Mouse (Mus musculus): Measurements from ENCODE around the gene Atp6v1g1. TPM values are rescaled to one million over a fixed set of nuclear protein-coding genes. Genes with fewer than 3 reads are reported as not detected.
A peak's percentile ranks its signal among the peaks of the same experiment; 100 is the strongest.

Atp6v1g1 gene
- polyA plus RNA-seq, 1 experiment, result 19.5 TPM

GRCm38 (mm10) chr4:63503949-63504348 is 40.6 kb upstream of the Atp6v1g1 start:
- Histone ChIP-seq H3K4me1 (ENCODE audit: control insufficient read depth, insufficient read depth, insufficient read length, low read length) (no peaks in the 10 kb centered on the region), H3K27ac (ENCODE audit: insufficient read depth, low read depth, low read length) (no peak overlapping the region), H3K27me3 (ENCODE audit: control insufficient read depth, insufficient read depth, low read length) (no peaks in the 10 kb centered on the region), H3K36me3 (ENCODE audit: control insufficient read depth, insufficient read depth, low read length) (no peaks in the 10 kb centered on the region), H3K4me3 (ENCODE audit: low read depth, low read length) (no peak overlapping the region)
- TF ChIP-seq POLR2A (IDR thresholded peaks at IDR 0.05; ENCODE audit: low read depth, low read length), result no peak
- 68% methylated on average over 5 of the region's 5 CpGs for WGBS

- Histone ChIP-seq H3K27me3 (ENCODE audit: control insufficient read depth, insufficient read depth, low read length) (no peaks in the 10 kb centered on the region), H3K36me3 (ENCODE audit: control insufficient read depth, insufficient read depth, low read length) (no peaks in the 10 kb centered on the region), H3K4me3 (ENCODE audit: low read depth, low read length) (no peak overlapping the region), H3K27ac (ENCODE audit: insufficient read depth, low read depth, low read length) (no peak overlapping the region), H3K4me1 (ENCODE audit: control insufficient read depth, insufficient read depth, insufficient read length, low read length) (no peaks in the 10 kb centered on the region)
- 77% methylated on average over 5 of the region's 5 CpGs for WGBS
- TF ChIP-seq CTCF (IDR thresholded peaks at IDR 0.05; ENCODE audit: extremely low read depth, insufficient read length, insufficient replicate concordance, low read depth, low read length) (no peak), POLR2A (IDR thresholded peaks at IDR 0.05; ENCODE audit: low read depth, low read length) (no peak)
Observed at GRCm38 (mm10) chr4:63507478-63507877, 37.1 kb upstream of the Atp6v1g1 start.

- no peak overlapping the region for H3K4me3 ChIP-seq (ENCODE audit: low read depth, low read length)
- WGBS, result 10% methylated on average over 4 of the region's 4 CpGs
- TF ChIP-seq CTCF (IDR thresholded peaks at IDR 0.05; ENCODE audit: extremely low read depth, insufficient read length, insufficient replicate concordance, low read depth, low read length), result peak; percentile 82; the same call in 1 of the 2 replicates
- no peak for TF ChIP-seq POLR2A (IDR thresholded peaks at IDR 0.05; ENCODE audit: low read depth, low read length)
- H3K4me1 ChIP-seq (ENCODE audit: control insufficient read depth, insufficient read depth, insufficient read length, low read length), result no peaks in the 10 kb centered on the region
- no peak overlapping the region for H3K27ac ChIP-seq (ENCODE audit: insufficient read depth, low read depth, low read length)
- no peaks in the 10 kb centered on the region for H3K27me3 ChIP-seq (ENCODE audit: control insufficient read depth, insufficient read depth, low read length)
- no peaks in the 10 kb centered on the region for H3K36me3 ChIP-seq (ENCODE audit: control insufficient read depth, insufficient read depth, low read length)
Observed at GRCm38 (mm10) chr4:63508232-63508631, 36.3 kb upstream of the Atp6v1g1 start.

- Histone ChIP-seq H3K4me1 (ENCODE audit: control insufficient read depth, insufficient read depth, insufficient read length, low read length) (no peaks in the 10 kb centered on the region), H3K27me3 (ENCODE audit: control insufficient read depth, insufficient read depth, low read length) (no peaks in the 10 kb centered on the region), H3K36me3 (ENCODE audit: control insufficient read depth, insufficient read depth, low read length) (no peaks in the 10 kb centered on the region), H3K27ac (ENCODE audit: insufficient read depth, low read depth, low read length) (no peak overlapping the region), H3K4me3 (ENCODE audit: low read depth, low read length) (no peak overlapping the region)
- TF ChIP-seq CTCF (IDR thresholded peaks at IDR 0.05; ENCODE audit: extremely low read depth, insufficient read length, insufficient replicate concordance, low read depth, low read length) (no peak), POLR2A (IDR thresholded peaks at IDR 0.05; ENCODE audit: low read depth, low read length) (no peak)
- 79% methylated on average over 2 of the region's 2 CpGs for WGBS
Observed at GRCm38 (mm10) chr4:63512921-63513320, 31.7 kb upstream of the Atp6v1g1 start.

- Histone ChIP-seq H3K36me3 (ENCODE audit: control insufficient read depth, insufficient read depth, low read length) (no peaks in the 10 kb centered on the region), H3K4me3 (ENCODE audit: low read depth, low read length) (no peak overlapping the region), H3K4me1 (ENCODE audit: control insufficient read depth, insufficient read depth, insufficient read length, low read length) (no peaks in the 10 kb centered on the region), H3K27ac (ENCODE audit: insufficient read depth, low read depth, low read length) (no peak overlapping the region), H3K27me3 (ENCODE audit: control insufficient read depth, insufficient read depth, low read length) (no peaks in the 10 kb centered on the region)
- no peak for TF ChIP-seq CTCF (IDR thresholded peaks at IDR 0.05; ENCODE audit: extremely low read depth, insufficient read length, insufficient replicate concordance, low read depth, low read length)
- WGBS, result 44% methylated on average over 4 of the region's 4 CpGs
Observed at GRCm38 (mm10) chr4:63514454-63514984, 30.1 kb upstream of the Atp6v1g1 start.

GRCm38 (mm10) chr4:63515021-63515420 is 29.6 kb upstream of the Atp6v1g1 start:
- Histone ChIP-seq H3K36me3 (ENCODE audit: control insufficient read depth, insufficient read depth, low read length) (no peaks in the 10 kb centered on the region), H3K27ac (ENCODE audit: insufficient read depth, low read depth, low read length) (no peak overlapping the region), H3K27me3 (ENCODE audit: control insufficient read depth, insufficient read depth, low read length) (no peaks in the 10 kb centered on the region), H3K4me1 (ENCODE audit: control insufficient read depth, insufficient read depth, insufficient read length, low read length) (no peaks in the 10 kb centered on the region), H3K4me3 (ENCODE audit: low read depth, low read length) (no peak overlapping the region)
- TF ChIP-seq CTCF (IDR thresholded peaks at IDR 0.05; ENCODE audit: extremely low read depth, insufficient read length, insufficient replicate concordance, low read depth, low read length) (no peak), POLR2A (IDR thresholded peaks at IDR 0.05; ENCODE audit: low read depth, low read length) (no peak)
- WGBS, result 68% methylated on average over 5 of the region's 5 CpGs

- no peaks in the 10 kb centered on the region for H3K4me1 ChIP-seq (ENCODE audit: control insufficient read depth, insufficient read depth, insufficient read length, low read length)
- H3K27me3 ChIP-seq (ENCODE audit: control insufficient read depth, insufficient read depth, low read length), result no peaks in the 10 kb centered on the region
- TF ChIP-seq POLR2A (IDR thresholded peaks at IDR 0.05; ENCODE audit: low read depth, low read length) (no peak), CTCF (IDR thresholded peaks at IDR 0.05; ENCODE audit: extremely low read depth, insufficient read length, insufficient replicate concordance, low read depth, low read length) (no peak)
- no peaks in the 10 kb centered on the region for H3K36me3 ChIP-seq (ENCODE audit: control insufficient read depth, insufficient read depth, low read length)
- no peak overlapping the region for H3K4me3 ChIP-seq (ENCODE audit: low read depth, low read length)
- H3K27ac ChIP-seq (ENCODE audit: insufficient read depth, low read depth, low read length), result no peak overlapping the region
- 71% methylated on average over 2 of the region's 2 CpGs for WGBS
Observed at GRCm38 (mm10) chr4:63521813-63522419, 22.7 kb upstream of the Atp6v1g1 start.
